Mouse (Mus musculus) c-Kit-positive CD71-positive TER-119-negative erythroid progenitor cells, embryonic 14.5 days (primary cell): ENCODE results near the gene Mael.
A peak's percentile ranks its signal among the peaks of the same experiment; 100 is the strongest.

Experiments
- DNase-seq: peaks from one replicate; pipeline ENCODE4 v3.0.0-alpha.2; 2013; ENCODE audit warnings: low read depth

Mael gene

GRCm38 (mm10) chr1:166205159-166205558 is 33.4 kb downstream of the Mael start:
- no peak for DNase-seq

DNA sequence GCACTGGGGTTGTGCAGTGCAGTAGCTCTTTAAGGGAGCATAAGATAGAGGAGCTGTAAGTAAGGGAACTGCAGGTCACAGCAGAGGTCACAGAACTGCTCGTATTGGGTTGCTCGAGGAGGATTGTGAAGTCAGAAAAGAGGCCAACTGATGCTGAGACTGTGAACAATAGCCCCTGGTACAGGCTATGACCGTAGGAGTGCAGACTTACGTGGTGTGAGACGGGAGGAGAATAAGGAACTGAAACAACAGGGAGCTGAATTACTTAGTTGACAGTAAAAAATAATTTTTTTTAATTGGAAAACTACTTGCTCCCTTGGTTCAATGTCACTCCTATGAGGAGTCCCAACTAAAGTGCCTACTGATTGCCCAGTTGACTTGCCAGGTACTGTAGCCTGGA is 34.4 kb downstream of the Mael start:
- DNase-seq, result no peak

GRCm38 (mm10) chr1:166189821-166190220 is 48.7 kb downstream of the Mael start:
- no peak for DNase-seq

GRCm38 (mm10) chr1:166185357-166185756 is 53.2 kb downstream of the Mael start:
- no peak for DNase-seq

DNA sequence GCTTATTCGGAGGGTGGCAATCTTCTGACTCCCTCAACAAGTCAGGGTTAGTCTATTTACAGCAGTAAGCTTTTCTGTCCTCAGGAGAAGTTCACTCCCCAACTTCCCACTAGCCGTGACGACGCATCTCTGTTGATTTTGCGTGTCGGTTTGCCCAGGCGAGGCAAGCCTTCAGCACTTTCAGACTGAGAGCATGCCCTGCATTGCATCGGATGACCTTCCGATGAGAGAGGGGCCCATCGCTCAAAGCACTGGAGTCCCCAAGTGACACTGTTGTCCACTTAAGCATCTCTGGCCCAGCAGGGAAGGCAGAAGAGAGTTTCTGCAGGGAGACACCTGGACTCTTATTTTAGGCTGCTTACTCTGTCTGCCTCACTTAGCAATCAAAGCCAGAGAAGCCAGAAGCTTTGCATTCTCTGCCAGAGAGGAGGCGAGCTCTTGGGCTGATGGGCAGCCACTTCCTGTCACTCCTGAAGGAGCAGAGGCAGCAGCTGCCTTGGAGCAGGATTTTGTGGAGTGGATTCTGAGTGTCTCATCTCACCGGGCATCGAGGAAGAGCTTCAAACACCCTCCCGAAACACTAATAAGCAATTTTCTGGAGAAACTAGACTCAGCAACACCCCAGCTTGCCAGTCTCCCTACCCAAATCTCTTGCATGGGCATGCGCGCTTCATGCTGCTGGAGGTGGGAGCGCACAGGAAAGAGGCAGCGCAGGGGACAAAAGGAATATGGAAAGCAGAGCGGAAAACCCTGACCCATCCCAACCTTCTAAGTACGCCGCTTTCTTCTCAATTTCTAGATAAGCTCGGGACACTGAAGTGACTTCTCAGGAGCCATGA is 53.9 kb downstream of the Mael start:
- DNase-seq, result no peak

GRCm38 (mm10) chr1:166182952-166183627 is 55.5 kb downstream of the Mael start:
- no peak for DNase-seq

- DNase-seq, result no peak
These were observed 57.0 kb downstream of the Mael start for GRCm38 (mm10) chr1:166181510-166181909.

DNA sequence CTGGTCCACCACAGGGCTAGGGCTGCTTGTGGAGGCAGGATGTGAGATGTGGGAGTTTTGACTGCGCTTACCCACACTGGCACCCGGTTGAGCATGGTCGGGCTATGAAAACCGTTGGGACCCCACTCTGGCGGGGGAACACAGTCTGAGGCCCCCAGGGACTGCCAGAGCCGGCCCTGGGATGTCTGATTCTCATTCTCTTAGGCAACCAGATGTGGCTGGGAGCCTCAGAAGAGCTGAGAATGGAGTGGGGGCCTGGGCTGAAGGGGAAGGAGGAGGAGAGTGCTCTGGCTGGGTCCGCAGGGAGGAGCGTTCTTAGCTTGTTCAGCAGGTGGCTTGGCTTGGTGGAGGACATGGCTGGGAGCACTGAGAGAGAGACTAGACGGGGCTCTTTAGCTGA is 64.9 kb downstream of the Mael start:
- no peak for DNase-seq

- no peak for DNase-seq
These were observed 65.6 kb downstream of the Mael start for GRCm38 (mm10) chr1:166172992-166173391.

GRCm38 (mm10) chr1:166170852-166171251 is 67.7 kb downstream of the Mael start:
- DNase-seq, result no peak

GRCm38 (mm10) chr1:166169713-166170112 is 68.8 kb downstream of the Mael start:
- DNase-seq, result no peak

GRCm38 (mm10) chr1:166168017-166168416 is 70.5 kb downstream of the Mael start:
- no peak for DNase-seq

DNA sequence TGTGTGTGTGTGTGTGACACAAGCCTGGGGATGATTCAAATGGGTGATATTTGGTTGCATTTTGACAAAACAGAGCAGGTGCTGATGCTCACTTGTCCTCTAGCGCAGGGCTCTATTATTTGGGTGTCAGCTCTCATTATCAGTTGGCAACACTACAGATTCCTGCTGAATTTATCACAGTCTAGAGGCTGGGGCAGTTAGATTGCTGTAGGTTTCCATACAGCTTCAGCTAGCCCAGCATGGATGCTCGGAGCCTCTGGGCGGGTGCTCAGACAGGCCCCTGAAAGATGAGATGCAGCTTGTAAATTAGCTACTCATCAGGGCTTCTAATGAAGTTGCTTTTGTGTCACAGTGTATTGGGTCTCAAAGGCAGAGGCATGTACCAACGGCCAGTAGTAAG is 71.1 kb downstream of the Mael start:
- no peak for DNase-seq

GRCm38 (mm10) chr1:166165159-166165558 is 73.4 kb downstream of the Mael start:
- no peak for DNase-seq

DNA sequence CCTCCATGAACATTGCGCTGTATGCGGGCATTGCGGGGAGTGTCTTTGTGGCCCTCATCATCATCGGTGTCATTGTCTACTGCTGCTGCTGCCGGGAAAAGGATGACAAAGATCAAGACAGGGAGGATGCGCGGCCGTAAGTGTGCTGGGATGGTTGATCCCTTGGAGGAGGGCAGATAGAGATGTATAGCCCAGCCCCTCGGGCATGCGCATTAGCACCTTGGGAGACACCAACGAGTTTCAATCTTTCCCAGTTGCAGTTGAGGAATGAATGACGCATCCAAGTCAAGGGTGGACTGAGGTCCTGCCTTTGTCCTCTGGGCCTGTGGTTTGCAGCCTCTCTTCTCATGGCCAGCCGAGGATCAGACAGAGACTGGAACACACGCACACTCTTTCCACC is 74.0 kb downstream of the Mael start:
- DNase-seq, result no peak

DNA sequence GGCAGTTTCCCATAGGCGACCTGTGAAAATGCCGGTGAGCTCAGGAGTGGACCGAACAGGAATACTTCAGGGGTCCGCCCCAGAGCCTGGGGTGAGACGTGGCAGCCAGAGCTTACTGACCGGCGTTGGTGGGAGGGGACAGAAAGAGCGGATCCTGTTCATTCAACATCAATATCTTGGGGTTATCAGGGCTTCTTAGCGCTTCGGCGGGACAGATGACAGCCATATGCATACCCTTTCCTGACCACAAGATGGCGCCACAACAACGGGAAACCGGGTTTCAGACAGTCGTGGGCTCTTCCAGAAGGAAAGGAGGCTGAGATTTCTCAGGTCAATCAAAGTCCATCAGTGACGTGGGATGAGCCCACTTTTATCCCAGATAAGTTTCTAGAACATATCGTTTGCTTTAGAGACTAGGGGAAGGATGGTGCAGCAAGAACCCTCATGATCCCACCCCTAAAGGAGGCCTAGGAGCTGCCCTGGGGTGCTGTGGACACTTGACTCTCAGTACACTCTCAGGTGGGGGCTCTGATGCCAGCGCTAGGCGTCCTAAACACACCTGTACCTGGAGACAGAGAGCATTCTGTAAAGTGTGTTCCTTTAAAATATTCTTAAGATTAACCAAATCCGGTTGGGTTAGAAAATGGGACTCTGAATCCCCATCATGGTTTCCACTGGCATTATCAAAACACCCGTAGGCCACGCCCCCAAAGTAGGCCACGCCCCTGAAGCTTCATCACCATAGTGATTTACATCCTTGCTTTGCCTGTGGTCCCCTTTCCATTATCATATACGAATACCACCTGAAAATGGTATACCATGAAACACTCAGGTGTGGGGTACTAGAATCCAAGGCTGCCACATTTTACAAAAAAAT is 77.7 kb downstream of the Mael start:
- DNase-seq, result peak; percentile 37

DNA sequence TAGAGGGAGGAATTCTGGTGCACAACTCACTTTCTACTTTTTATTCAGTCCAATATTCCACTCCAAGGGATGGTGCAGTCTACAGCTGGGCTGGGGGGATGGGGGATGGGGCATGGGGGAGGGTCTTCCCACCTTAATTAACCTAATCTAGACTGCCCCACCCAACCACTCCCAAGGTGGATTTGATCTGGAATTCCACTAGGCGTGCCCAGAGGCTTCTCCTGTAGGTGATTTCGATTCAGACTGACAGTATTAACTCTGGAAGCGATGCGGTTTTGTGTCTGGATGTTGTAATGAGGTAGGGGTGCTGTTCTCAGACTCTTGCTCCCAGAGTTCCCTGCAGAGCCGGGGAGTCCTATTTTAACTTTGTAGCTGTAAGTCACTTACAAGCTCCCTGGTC is 78.4 kb downstream of the Mael start:
- no peak for DNase-seq

GRCm38 (mm10) chr1:166158664-166159063 is 79.9 kb downstream of the Mael start:
- DNase-seq, result no peak

GRCm38 (mm10) chr1:166157712-166158111 is 80.8 kb downstream of the Mael start:
- DNase-seq, result no peak

DNA sequence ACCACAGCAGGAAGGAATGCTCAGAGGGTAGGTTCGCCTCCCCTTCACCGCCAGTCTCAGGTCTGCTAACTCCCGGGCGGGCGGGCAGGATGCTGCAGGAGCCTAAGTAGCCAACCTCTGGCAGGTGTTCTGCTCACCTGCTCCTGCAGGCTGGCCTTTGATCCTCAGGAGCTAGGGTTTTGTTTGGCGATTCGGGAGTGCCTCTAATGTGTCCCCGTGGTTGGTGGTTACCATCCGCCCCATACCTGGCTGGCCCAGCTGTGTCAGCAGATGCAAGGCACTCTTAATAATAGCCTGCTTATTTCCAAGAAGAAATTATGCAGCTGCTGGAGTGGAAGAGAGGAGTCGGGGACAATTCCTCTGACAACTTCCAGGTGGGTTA is 83.4 kb downstream of the Mael start:
- DNase-seq, result no peak

GRCm38 (mm10) chr1:166154162-166155112 is 84.1 kb downstream of the Mael start:
- DNase-seq, result peak; percentile 52
